Mouse (Mus musculus): ENCODE results near the gene Xlr4c. TPM values are rescaled to one million over a fixed set of nuclear protein-coding genes. Genes with fewer than 3 reads are reported as not detected.
"Not testable (repeated sequence)": the region's sequence is repeated elsewhere in the genome, so short reads cannot be mapped to it uniquely, and the experiment has no call there.

Gene Xlr4c
- 0.58 and 0.75 TPM in 2 replicates for polyA plus RNA-seq (2015; fragmentation: Nextera tagmentation; extraction: Ambion mirVana)

DNA sequence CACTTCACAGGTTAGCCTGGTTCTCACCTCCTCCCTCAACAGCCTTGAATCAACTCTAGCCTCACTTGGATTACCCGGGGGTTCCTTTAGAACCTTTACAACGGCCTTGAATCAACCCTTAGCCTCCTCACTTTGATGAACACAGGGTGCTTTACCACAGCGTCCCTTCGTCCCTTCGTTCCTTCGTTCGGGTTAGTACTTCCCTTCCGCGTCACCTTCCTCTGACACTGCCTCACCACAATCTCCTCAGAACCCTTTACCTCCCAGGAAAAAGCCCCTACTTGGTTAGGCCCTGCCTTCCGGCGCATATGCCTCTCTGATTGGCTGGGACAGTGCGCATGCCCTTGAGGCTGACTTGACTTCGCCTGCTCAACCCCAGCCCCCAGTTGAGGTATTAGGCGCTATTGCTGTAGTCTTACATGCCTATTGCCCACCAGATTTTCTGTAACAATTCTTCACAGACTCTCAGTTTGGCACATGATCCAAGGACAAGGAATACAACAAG, at the start of gene Xlr4c:
Xlr4c (minus strand) TSS at position 310 of the 505 bp plus-strand sequence.
- H3K9ac ChIP-seq; H3K4me3 ChIP-seq (replicated peaks); H3K4me1 ChIP-seq; H3K36me3 ChIP-seq; H3K9me3 ChIP-seq (replicated peaks); H3K27me3 ChIP-seq; ATAC-seq (ENCODE audit: insufficient number of reproducible peaks, low FRiP score, low TSS enrichment, low read depth); H3K27ac ChIP-seq (replicated peaks); H3K4me2 ChIP-seq (replicated peaks): not testable (repeated sequence)
- 75% methylated on average over 14 of the region's 14 CpGs for WGBS

DNA sequence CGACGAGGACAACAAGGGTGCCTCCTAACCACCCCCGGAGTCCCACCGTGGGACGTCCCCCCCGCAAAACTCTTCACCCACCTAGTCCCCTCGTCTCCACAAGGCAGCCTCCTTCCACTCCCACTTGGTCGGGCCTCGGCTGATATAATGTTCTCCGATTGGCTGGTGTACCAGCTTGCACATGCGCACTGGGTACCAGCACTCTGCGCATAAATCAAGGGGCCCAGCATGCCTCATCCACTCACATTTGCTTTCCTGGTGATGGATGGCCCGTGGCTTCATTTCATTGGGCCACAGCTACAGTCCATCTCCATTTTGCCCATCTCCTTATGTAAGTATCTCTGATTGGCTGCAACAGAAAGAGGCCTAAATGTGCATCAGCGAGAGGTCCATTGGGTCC, 22.3 kb upstream of the Xlr4c start, which contains the start of gene Xlr3c:
Xlr3c (minus strand) TSS at position 121 of the 400 bp plus-strand sequence.
- WGBS, result 89% methylated on average over 14 of the region's 14 CpGs
- H3K9me3 ChIP-seq (replicated peaks); H3K27ac ChIP-seq (replicated peaks); H3K36me3 ChIP-seq; H3K4me1 ChIP-seq; H3K4me3 ChIP-seq (replicated peaks); ATAC-seq (ENCODE audit: insufficient number of reproducible peaks, low FRiP score, low TSS enrichment, low read depth); H3K27me3 ChIP-seq; H3K9ac ChIP-seq; H3K4me2 ChIP-seq (replicated peaks): not testable (repeated sequence)

DNA sequence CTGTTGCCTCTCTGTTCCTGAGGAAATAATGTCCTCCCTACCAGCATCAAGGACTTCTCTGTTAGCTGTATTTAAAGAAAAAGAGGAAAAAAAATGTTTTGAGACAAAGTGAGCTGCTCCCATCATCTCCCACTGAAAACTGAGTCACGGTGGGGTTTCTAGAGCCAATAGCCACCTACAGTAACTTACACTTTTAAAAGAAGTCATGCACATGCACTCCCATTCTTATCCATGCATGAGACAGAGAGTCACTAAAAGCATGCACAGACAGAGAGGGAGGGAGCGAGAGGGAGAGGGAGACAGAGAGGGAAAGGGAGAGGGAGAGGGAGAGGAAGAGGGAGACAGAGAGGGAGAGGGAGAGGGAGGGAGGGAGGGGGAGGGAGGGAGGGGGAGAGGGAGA, 19.5 kb upstream of the Xlr4c start:
- H3K27ac ChIP-seq (replicated peaks); H3K4me3 ChIP-seq (replicated peaks); H3K9ac ChIP-seq; H3K36me3 ChIP-seq; H3K4me2 ChIP-seq (replicated peaks); H3K27me3 ChIP-seq; ATAC-seq (ENCODE audit: insufficient number of reproducible peaks, low FRiP score, low TSS enrichment, low read depth); H3K9me3 ChIP-seq (replicated peaks); H3K4me1 ChIP-seq: not testable (repeated sequence)
- 88% methylated on average over 1 of the region's 2 CpGs for WGBS

DNA sequence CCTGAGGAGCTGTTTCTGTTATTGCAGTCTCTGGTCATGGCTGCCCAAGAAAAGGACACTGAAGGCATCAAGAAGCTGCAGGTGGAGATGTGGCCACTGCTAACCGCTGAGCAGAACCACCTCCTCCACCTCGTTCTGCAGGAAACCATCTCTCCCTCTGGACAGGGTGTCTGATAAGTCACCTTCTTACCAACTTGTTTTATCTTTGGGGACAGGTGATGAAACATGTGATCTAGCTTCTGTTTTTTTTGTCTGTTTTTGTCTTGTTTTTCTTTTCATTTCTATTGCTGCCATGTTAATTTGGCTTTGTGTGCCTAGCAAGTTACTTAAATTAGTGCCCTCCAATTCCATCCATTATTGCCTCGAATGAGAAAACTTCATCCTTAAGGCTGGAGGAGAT, 13.6 kb downstream of the Xlr4c start:
- Histone ChIP-seq H3K9ac (0 out of 2 replicates have a peak overlapping the region, but pooled peaks have one; percentile 42), H3K4me1 (no peaks in the 10 kb centered on the region), H3K27me3 (0 out of 2 replicates have a peak, but pooled peaks cover 6% of the 10 kb centered on the region), H3K27ac (replicated peaks) (no peak overlapping the region), H3K9me3 (replicated peaks) (no peaks in the 10 kb centered on the region), H3K4me3 (replicated peaks) (peak overlapping the region; percentile 59), H3K36me3 (no peaks in the 10 kb centered on the region), H3K4me2 (replicated peaks) (peak overlapping the region; percentile 80)
- ATAC-seq (ENCODE audit: insufficient number of reproducible peaks, low FRiP score, low TSS enrichment, low read depth), result no peak
- 38% methylated on average over 3 of the region's 3 CpGs for WGBS

DNA sequence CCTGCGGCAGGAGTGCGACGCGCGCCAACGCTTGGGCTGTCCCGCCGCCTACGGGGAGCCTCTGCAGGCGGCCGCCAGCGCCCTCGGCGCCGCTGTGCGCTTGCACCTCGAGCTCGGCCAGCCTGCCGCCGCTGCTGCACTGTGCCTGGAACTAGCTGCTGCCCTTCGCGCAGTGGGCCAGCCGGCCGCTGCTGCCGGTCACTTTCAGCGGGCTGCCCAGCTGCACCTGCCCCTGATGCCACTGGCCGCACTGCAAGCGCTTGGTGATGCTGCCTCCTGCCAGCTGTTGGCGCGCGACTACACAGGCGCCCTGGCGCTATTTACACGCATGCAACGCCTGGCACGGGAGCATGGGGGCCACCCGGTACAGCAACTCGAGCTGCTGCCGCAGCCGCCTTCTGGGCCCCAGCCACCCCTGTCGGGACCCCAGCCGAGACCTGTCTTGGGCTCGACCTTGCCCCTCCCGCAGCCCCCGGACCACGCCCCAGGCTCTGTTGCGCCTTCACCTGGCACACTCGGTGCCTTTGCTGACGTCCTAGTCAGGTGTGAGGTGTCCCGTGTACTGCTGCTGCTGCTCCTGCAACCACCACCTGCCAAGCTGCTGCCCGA, 14.2 kb downstream of the Xlr4c start:
- no peaks in the 10 kb centered on the region for H3K9me3 ChIP-seq (replicated peaks)
- H3K4me1 ChIP-seq, result no peaks in the 10 kb centered on the region
- 19% methylated on average over 51 of the region's 51 CpGs for WGBS
- peak; percentile 74 for ATAC-seq (ENCODE audit: insufficient number of reproducible peaks, low FRiP score, low TSS enrichment, low read depth)
- no peaks in the 10 kb centered on the region for H3K36me3 ChIP-seq
- H3K4me2 ChIP-seq (replicated peaks), result peak overlapping the region; percentile 80
- H3K4me3 ChIP-seq (replicated peaks), result peak overlapping the region; percentile 59
- H3K9ac ChIP-seq, result peak overlapping the region; percentile 42
- 0 out of 2 replicates have a peak, but pooled peaks cover 6% of the 10 kb centered on the region for H3K27me3 ChIP-seq
- peak overlapping the region; percentile 87 for H3K27ac ChIP-seq (replicated peaks)

DNA sequence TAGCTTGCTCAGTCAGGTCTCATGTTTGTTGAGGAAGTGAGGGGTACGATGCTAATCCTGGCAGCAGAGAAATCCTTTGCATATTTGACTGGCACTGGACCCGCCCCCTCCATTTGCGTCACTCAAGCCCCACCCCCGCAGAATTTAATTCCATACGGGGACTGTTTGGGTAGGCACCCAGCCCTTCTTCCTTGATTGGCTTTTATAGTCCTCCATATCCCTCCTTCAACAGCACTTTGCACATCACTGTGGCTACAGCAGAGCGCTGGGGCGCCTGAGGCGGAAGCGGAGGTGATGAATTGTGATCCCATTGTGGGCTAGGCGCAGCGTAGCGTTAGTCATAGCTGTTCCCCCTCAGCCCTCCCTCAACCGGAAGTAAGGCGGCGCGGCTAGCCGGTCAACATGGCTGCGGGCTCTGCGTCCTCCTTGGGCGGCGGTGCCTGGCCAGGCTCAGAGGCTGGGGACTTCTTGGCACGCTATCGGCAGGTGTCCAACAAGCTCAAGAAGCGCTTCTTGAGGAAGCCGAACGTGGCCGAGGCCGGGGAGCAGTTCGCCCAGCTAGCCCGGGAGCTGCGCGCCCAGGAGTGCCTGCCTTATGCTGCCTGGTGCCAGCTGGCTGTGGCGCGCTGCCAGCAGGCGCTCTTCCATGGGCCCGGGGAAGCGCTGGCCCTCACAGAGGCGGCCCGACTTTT, 14.9 kb downstream of the Xlr4c start, which contains the start of gene F8a:
F8a (plus strand) TSS at position 378 of the 692 bp plus-strand sequence.
- 22% methylated on average over 38 of the region's 39 CpGs for WGBS
- H3K36me3 ChIP-seq, result no peaks in the 10 kb centered on the region
- 0 out of 2 replicates have a peak, but pooled peaks cover 6% of the 10 kb centered on the region for H3K27me3 ChIP-seq
- no peaks in the 10 kb centered on the region for H3K4me1 ChIP-seq
- peak; percentile 95 for ATAC-seq (ENCODE audit: insufficient number of reproducible peaks, low FRiP score, low TSS enrichment, low read depth)
- H3K9me3 ChIP-seq (replicated peaks), result no peaks in the 10 kb centered on the region
- H3K27ac ChIP-seq (replicated peaks), result peak within 1 kb of the TSS; percentile 87
- H3K4me3 ChIP-seq (replicated peaks), result peak within 1 kb of the TSS; percentile 59
- H3K9ac ChIP-seq, result peak within 1 kb of the TSS; percentile 42
- peak within 1 kb of the TSS; percentile 80 for H3K4me2 ChIP-seq (replicated peaks)

DNA sequence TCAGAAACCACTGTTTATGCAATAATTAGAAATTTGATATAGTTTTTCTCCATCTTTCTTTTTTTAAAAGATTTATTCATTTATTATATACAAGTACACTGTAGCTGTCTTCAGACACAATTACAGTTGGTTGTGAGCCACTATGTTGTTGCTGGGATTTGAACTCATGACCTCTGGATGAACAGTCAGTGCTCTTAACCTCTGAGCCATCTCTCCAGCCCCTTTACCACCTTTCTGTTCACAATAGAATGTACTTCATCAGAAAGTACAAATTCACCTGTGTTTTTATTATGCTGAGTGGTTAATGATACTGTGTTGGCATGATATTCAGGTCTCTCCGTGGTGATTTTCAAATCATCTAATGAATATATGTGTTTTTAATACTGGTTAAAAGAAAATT, 17.6 kb downstream of the Xlr4c start:
- Histone ChIP-seq H3K4me1 (no peaks in the 10 kb centered on the region), H3K27me3 (0 out of 2 replicates have a peak, but pooled peaks cover 6% of the 10 kb centered on the region), H3K36me3 (no peaks in the 10 kb centered on the region), H3K27ac (replicated peaks) (no peak overlapping the region), H3K9me3 (replicated peaks) (no peaks in the 10 kb centered on the region), H3K9ac (no peak overlapping the region), H3K4me2 (replicated peaks) (no peak overlapping the region), H3K4me3 (replicated peaks) (no peak overlapping the region)
- 43% methylated on average over 1 of the region's 1 CpGs for WGBS
- ATAC-seq (ENCODE audit: insufficient number of reproducible peaks, low FRiP score, low TSS enrichment, low read depth), result no peak

DNA sequence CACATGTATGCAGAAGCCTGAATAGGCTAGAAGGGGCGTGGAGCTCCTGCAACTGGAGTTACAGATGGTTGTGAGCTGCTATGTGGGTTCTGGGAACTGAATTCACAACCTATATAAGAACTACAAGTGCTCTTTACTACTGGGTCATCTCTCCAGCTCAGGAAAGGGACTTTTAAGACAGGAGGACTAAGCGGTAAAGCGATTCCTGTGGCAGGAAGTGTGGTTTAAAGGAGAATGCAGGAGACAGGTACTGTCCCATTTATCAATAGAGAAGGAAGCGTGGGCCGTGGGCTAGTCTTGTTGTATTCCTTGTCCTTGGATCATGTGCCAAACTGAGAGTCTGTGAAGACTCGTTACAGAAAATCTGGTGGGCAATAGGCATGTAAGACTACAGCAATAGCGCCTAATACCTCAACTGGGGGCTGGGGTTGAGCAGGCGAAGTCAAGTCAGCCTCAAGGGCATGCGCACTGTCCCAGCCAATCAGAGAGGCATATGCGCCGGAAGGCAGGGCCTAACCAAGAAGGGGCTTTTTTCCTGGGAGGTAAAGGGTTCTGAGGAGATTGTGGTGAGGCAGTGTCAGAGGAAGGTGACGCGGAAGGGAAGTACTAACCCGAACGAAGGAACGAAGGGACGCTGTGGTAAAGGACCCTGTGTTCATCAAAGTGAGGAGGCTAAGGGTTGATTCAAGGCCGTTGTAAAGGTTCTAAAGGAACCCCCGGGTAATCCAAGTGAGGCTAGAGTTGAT, 28.9 kb downstream of the Xlr4c start, which contains the start of gene Xlr4b:
Xlr4b (plus strand) TSS at position 515 of the 746 bp plus-strand sequence.
- 64% methylated on average over 18 of the region's 19 CpGs for WGBS

DNA sequence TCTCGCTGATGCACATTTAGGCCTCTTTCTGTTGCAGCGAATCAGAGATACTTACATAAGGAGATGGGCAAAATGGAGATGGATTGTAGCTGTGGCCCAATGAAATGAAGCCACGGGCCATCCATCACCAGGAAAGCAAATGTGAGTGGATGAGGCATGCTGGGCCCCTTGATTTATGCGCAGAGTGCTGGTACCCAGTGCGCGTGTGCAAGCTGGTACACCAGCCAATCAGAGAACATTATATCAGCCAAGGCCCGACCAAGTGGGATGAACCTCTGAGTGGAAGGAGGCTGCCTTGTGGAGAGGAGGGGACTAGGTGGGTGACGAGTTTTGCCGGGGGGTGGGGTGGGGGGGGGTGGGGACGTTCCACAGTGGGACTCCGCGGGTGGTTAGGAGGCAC, 51.0 kb downstream of the Xlr4c start, which contains the start of gene Xlr3b:
Xlr3b (plus strand) TSS at position 274 of the 400 bp plus-strand sequence.
- H3K4me2 ChIP-seq (replicated peaks); H3K9ac ChIP-seq; ATAC-seq (ENCODE audit: insufficient number of reproducible peaks, low FRiP score, low TSS enrichment, low read depth); H3K4me1 ChIP-seq; H3K27ac ChIP-seq (replicated peaks); H3K4me3 ChIP-seq (replicated peaks); H3K9me3 ChIP-seq (replicated peaks); H3K27me3 ChIP-seq; H3K36me3 ChIP-seq: not testable (repeated sequence)
- WGBS, result 78% methylated on average over 12 of the region's 12 CpGs

More for the DNA sequence above, 28.9 kb downstream of the Xlr4c start, which contains the start of gene Xlr4b:
- not testable (repeated sequence) for ATAC-seq (ENCODE audit: insufficient number of reproducible peaks, low FRiP score, low TSS enrichment, low read depth); H3K9me3 ChIP-seq (replicated peaks); H3K36me3 ChIP-seq; H3K4me2 ChIP-seq (replicated peaks); H3K9ac ChIP-seq; H3K27ac ChIP-seq (replicated peaks); H3K27me3 ChIP-seq; H3K4me3 ChIP-seq (replicated peaks); H3K4me1 ChIP-seq
